Mouse (Mus musculus) intestine, postnatal 0 days (tissue): ENCODE results near the gene Hes5. TPM values are rescaled to one million over a fixed set of nuclear protein-coding genes. Genes with fewer than 3 reads are reported as not detected.

ENCODE experiments used
- ATAC-seq: fragments of 200-750 bp; cut with Nextera tagmentation; 2 replicates; pipeline ENCODE4 v1.8.0; 2017; ENCODE audit warnings: mild to moderate bottlenecking, moderate TSS enrichment, moderate library complexity
- H3K27ac ChIP-seq: fragments of 300-500 bp; sonication (generic); 2 replicates; pipeline ENCODE4 v1.5.1; 2014; ENCODE audit warnings: mild to moderate bottlenecking, low read depth, low read length, moderate library complexity
- H3K27me3 ChIP-seq: fragments of 300-500 bp; sonication (generic); replicated peaks from 2 replicates; pipeline ENCODE4 v1.6.1; 2014; ENCODE audit warnings: low read length, mixed read lengths; ENCODE audit not compliant: control insufficient read depth, insufficient read depth
- H3K36me3 ChIP-seq: fragments of 300-500 bp; sonication (generic); 2 replicates; pipeline ENCODE4 v1.6.1; 2014; ENCODE audit warnings: mild to moderate bottlenecking, moderate library complexity; ENCODE audit not compliant: control insufficient read depth, insufficient read depth
- H3K4me1 ChIP-seq: fragments of 300-500 bp; sonication (generic); replicated peaks from 2 replicates; pipeline ENCODE4 v1.6.1; 2014; ENCODE audit warnings: antibody characterized with exemption, low read length, mixed read lengths; ENCODE audit not compliant: control insufficient read depth, insufficient read depth
- H3K4me2 ChIP-seq: fragments of 300-500 bp; sonication (generic); replicated peaks from 2 replicates; pipeline ENCODE4 v1.6.1; 2014; ENCODE audit warnings: low read depth, mild to moderate bottlenecking, moderate library complexity
- H3K4me3 ChIP-seq: fragments of 300-500 bp; sonication (generic); 2 replicates; pipeline ENCODE4 v1.5.1; 2014; ENCODE audit warnings: low read depth, low read length
- H3K9ac ChIP-seq: fragments of 300-500 bp; sonication (generic); 2 replicates; pipeline ENCODE4 v1.6.1; 2014; ENCODE audit warnings: mild to moderate bottlenecking, low read depth, low read length
- H3K9me3 ChIP-seq: fragments of 300-500 bp; sonication (generic); 2 replicates; pipeline ENCODE4 v1.6.1; 2016; ENCODE audit warnings: mixed run types; ENCODE audit not compliant: control insufficient read depth
- CTCF ChIP-seq: sonication (generic); IDR thresholded peaks from 2 replicates; pipeline ENCODE4 v1.5.1; 2016; ENCODE audit warnings: low read depth, mild to moderate bottlenecking, control low read depth, antibody characterized with exemption, moderate library complexity
- WGBS: fragments of 180-500 bp; shearing (Covaris S2); extraction: QIAGEN DNeasy Blood & Tissue Kit; methylation state at CpG from one replicate; pipeline ENCODE4 v1.1.7; 2014; 5-methylcytosine and 5-hydroxymethylcytosine counted together
- polyA plus RNA-seq: library from polyadenylated mRNA; unstranded; fragments of >200 nt; fragmentation: Nextera tagmentation; extraction: Ambion mirVana; gene quantifications from 2 replicates; pipeline ENCODE4 v1.2.1, GENCODE M21; 2015

Gene Hes5
- polyA plus RNA-seq, 1 experiment from 2014 or later: 0.29 TPM

- H3K9me3 ChIP-seq: 0 out of 2 replicates have a peak, but pooled peaks cover 3% of the 10 kb centered on the region
- peaks cover 28% of the 10 kb centered on the region for H3K4me1 ChIP-seq
- no peak; the same call in 1 of the 2 replicates for TF ChIP-seq CTCF
- H3K27ac ChIP-seq: no peak overlapping the region
- no peak for ATAC-seq
- no peak overlapping the region for H3K9ac ChIP-seq
- H3K36me3 ChIP-seq: peaks cover 5% of the 10 kb centered on the region
- H3K4me2 ChIP-seq: no peak overlapping the region
- WGBS: 46% methylated on average over 4 of the region's 4 CpGs
- no peak overlapping the region for H3K4me3 ChIP-seq
- no peaks in the 10 kb centered on the region for H3K27me3 ChIP-seq
These were observed 44.1 kb upstream of the Hes5 start for GRCm38 (mm10) chr4:154916662-154917061.

- H3K27ac ChIP-seq: no peak overlapping the region
- no peak overlapping the region for H3K4me2 ChIP-seq
- no peak overlapping the region for H3K4me3 ChIP-seq
- H3K4me1 ChIP-seq: 0 out of 2 replicates have a peak, but pooled peaks cover 2% of the 10 kb centered on the region
- no peak for ATAC-seq
- H3K36me3 ChIP-seq: peaks cover 27% of the 10 kb centered on the region
- no peak overlapping the region for H3K9ac ChIP-seq
- no peak for TF ChIP-seq CTCF
- no peaks in the 10 kb centered on the region for H3K27me3 ChIP-seq
- 0 out of 2 replicates have a peak, but pooled peaks cover 2% of the 10 kb centered on the region for H3K9me3 ChIP-seq
- WGBS: 87% methylated on average over 4 of the region's 4 CpGs
These were observed 38.4 kb upstream of the Hes5 start for GRCm38 (mm10) chr4:154922291-154922690.

GRCm38 (mm10) chr4:154922931-154923330 lies 37.8 kb upstream of the Hes5 start:
- Histone ChIP-seq H3K36me3 (peaks cover 22% of the 10 kb centered on the region; the same call in 1 of the 2 replicates), H3K9ac (no peak overlapping the region), H3K4me2 (no peak overlapping the region), H3K9me3 (no peaks in the 10 kb centered on the region), H3K4me1 (0 out of 2 replicates have a peak, but pooled peaks cover 3% of the 10 kb centered on the region), H3K27ac (no peak overlapping the region), H3K27me3 (no peaks in the 10 kb centered on the region), H3K4me3 (no peak overlapping the region)
- 77% methylated on average over 5 of the region's 5 CpGs for WGBS
- no peak for TF ChIP-seq CTCF
- ATAC-seq: no peak

- Histone ChIP-seq H3K4me1 (0 out of 2 replicates have a peak, but pooled peaks cover 8% of the 10 kb centered on the region), H3K27ac (no peak overlapping the region), H3K9ac (no peak overlapping the region), H3K27me3 (no peaks in the 10 kb centered on the region), H3K36me3 (peaks cover 22% of the 10 kb centered on the region; the same call in 1 of the 2 replicates), H3K9me3 (no peaks in the 10 kb centered on the region), H3K4me3 (no peak overlapping the region), H3K4me2 (no peak overlapping the region)
- peak; percentile 69 for TF ChIP-seq CTCF
- WGBS: 70% methylated on average over 4 of the region's 4 CpGs
- ATAC-seq: no peak
These were observed 35.3 kb upstream of the Hes5 start for GRCm38 (mm10) chr4:154925413-154925812.

- peak overlapping the region; percentile 78 for H3K27ac ChIP-seq
- H3K9ac ChIP-seq: peak overlapping the region; percentile 52
These were observed 33.5 kb upstream of the Hes5 start for GRCm38 (mm10) chr4:154926969-154927898.

GRCm38 (mm10) chr4:154927899-154928337 lies 32.8 kb upstream of the Hes5 start:
- Histone ChIP-seq H3K4me2 (peak overlapping the region; percentile 76), H3K36me3 (peaks cover 18% of the 10 kb centered on the region; the same call in 1 of the 2 replicates), H3K27me3 (no peaks in the 10 kb centered on the region), H3K9ac (peak overlapping the region; percentile 52), H3K27ac (peak overlapping the region; percentile 78), H3K4me1 (0 out of 2 replicates have a peak, but pooled peaks cover 8% of the 10 kb centered on the region), H3K9me3 (no peaks in the 10 kb centered on the region), H3K4me3 (peak overlapping the region; percentile 44)
- 6% methylated on average over 5 of the region's 5 CpGs for WGBS
- peak; percentile 79 for ATAC-seq
- TF ChIP-seq CTCF: no peak

More at GRCm38 (mm10) chr4:154926969-154927898, 33.5 kb upstream of the Hes5 start:
- Histone ChIP-seq H3K4me3 (peak overlapping the region; percentile 44), H3K9me3 (no peaks in the 10 kb centered on the region), H3K27me3 (no peaks in the 10 kb centered on the region), H3K4me2 (peak overlapping the region; percentile 76), H3K36me3 (peaks cover 22% of the 10 kb centered on the region; the same call in 1 of the 2 replicates), H3K4me1 (0 out of 2 replicates have a peak, but pooled peaks cover 8% of the 10 kb centered on the region)
- peak; percentile 37 for ATAC-seq
- 43% methylated on average over 9 of the region's 9 CpGs for WGBS
- no peak for TF ChIP-seq CTCF
